Mouse (Mus musculus): Measurements from ENCODE around the gene Nr1h4.

- TF ChIP-seq CTCF (IDR thresholded peaks at IDR 0.05; ENCODE audit: borderline replicate concordance, extremely low read depth, insufficient read depth, insufficient read length), result no peak
- no peak for TF ChIP-seq POLR2A (IDR thresholded peaks at IDR 0.05; ENCODE audit: borderline replicate concordance, extremely low read depth, insufficient read depth, insufficient read length, poor library complexity, severe bottlenecking)
Measured at GRCm38 (mm10) chr10:89520381-89520780, 13.0 kb downstream of the Nr1h4 start.
